Mouse (Mus musculus): Measurements from ENCODE around the gene Dst.

Gene Dst

GRCm38 (mm10) chr1:34182406-34183249 is 274.6 kb downstream of the Dst start:
- DNase-seq = no peak

GRCm38 (mm10) chr1:34183250-34183926 is 275.4 kb downstream of the Dst start:
- DNase-seq = no peak

GRCm38 (mm10) chr1:34184266-34184665 is 276.2 kb downstream of the Dst start:
- DNase-seq = no peak

GRCm38 (mm10) chr1:34186033-34186432 is 278.0 kb downstream of the Dst start:
- no peak for DNase-seq

- no peak for DNase-seq
These were observed 279.5 kb downstream of the Dst start for GRCm38 (mm10) chr1:34187501-34187900.

- DNase-seq = no peak
These were observed 280.8 kb downstream of the Dst start for GRCm38 (mm10) chr1:34188721-34189236.

GRCm38 (mm10) chr1:34189318-34189717 is 281.3 kb downstream of the Dst start:
- no peak for DNase-seq

- peak; percentile 62 for DNase-seq
These were observed 281.9 kb downstream of the Dst start for GRCm38 (mm10) chr1:34189970-34190369.

GRCm38 (mm10) chr1:34192174-34192573 is 284.1 kb downstream of the Dst start:
- no peak for DNase-seq

GRCm38 (mm10) chr1:34200791-34201190 is 292.8 kb downstream of the Dst start:
- DNase-seq = no peak

GRCm38 (mm10) chr1:34201483-34201882 is 293.5 kb downstream of the Dst start:
- DNase-seq = no peak

- peak; percentile 30 for DNase-seq
These were observed 303.7 kb downstream of the Dst start for GRCm38 (mm10) chr1:34211704-34212103.

- no peak for DNase-seq
These were observed 308.4 kb downstream of the Dst start for GRCm38 (mm10) chr1:34216456-34216855.

- peak; percentile 88 for DNase-seq
These were observed 310.3 kb downstream of the Dst start for GRCm38 (mm10) chr1:34218323-34218722.

- DNase-seq = no peak
These were observed 310.8 kb downstream of the Dst start for GRCm38 (mm10) chr1:34218801-34219200.

- no peak for DNase-seq
These were observed 312.1 kb downstream of the Dst start for GRCm38 (mm10) chr1:34220094-34220601.

- no peak for DNase-seq
These were observed 315.8 kb downstream of the Dst start for GRCm38 (mm10) chr1:34223866-34224265.

GRCm38 (mm10) chr1:34227676-34228075 is 319.7 kb downstream of the Dst start:
- peak; percentile 36 for DNase-seq

GRCm38 (mm10) chr1:34231041-34231440 is 323.0 kb downstream of the Dst start:
- no peak for DNase-seq

- DNase-seq = peak; percentile 80
These were observed 328.3 kb downstream of the Dst start for GRCm38 (mm10) chr1:34236254-34236723.

- no peak for DNase-seq
These were observed 329.2 kb downstream of the Dst start for GRCm38 (mm10) chr1:34237211-34237610.

GRCm38 (mm10) chr1:34237689-34238091 is 329.7 kb downstream of the Dst start:
- DNase-seq = peak; percentile 35

GRCm38 (mm10) chr1:34238231-34238630 is 330.2 kb downstream of the Dst start:
- DNase-seq = peak; percentile 27

- DNase-seq = no peak
These were observed 336.7 kb downstream of the Dst start for GRCm38 (mm10) chr1:34244678-34245077.

All from kidney, postnatal 10 days (tissue).